Mouse (Mus musculus): ENCODE measurements around the gene Zfand6. TPM values are rescaled to one million over a fixed set of nuclear protein-coding genes. Genes with fewer than 3 reads are reported as not detected.

Gene Zfand6
- polyA plus RNA-seq, 1 experiment from 2014 or later = 183 TPM

GRCm38 (mm10) chr7:84579769-84580168, 110.0 kb downstream of the Zfand6 start:
- WGBS = 71% methylated on average over 1 of the region's 1 CpGs
- no peak overlapping the region for H3K4me2 ChIP-seq (replicated peaks; ENCODE audit: low read depth, low read length)
- no peaks in the 10 kb centered on the region for H3K36me3 ChIP-seq (ENCODE audit: control insufficient read depth, insufficient read depth, low read length)
- ATAC-seq (ENCODE audit: insufficient number of reproducible peaks, insufficient read depth, low FRiP score, low read depth) = no peak
- no peak overlapping the region for H3K9ac ChIP-seq (replicated peaks; ENCODE audit: low read depth, low read length)
- H3K4me3 ChIP-seq (ENCODE audit: low read depth, low read length) = no peak overlapping the region
- no peak overlapping the region for H3K27ac ChIP-seq (ENCODE audit: low read length)
- no peaks in the 10 kb centered on the region for H3K9me3 ChIP-seq (ENCODE audit: control insufficient read depth, low read depth, low read length)
- H3K4me1 ChIP-seq (ENCODE audit: control insufficient read depth, insufficient read depth, low read length) = no peaks in the 10 kb centered on the region
- no peaks in the 10 kb centered on the region for H3K27me3 ChIP-seq (ENCODE audit: control insufficient read depth, insufficient read depth, low read length)

- no peaks in the 10 kb centered on the region for H3K4me1 ChIP-seq (ENCODE audit: control insufficient read depth, insufficient read depth, low read length)
- no peak overlapping the region for H3K4me2 ChIP-seq (replicated peaks; ENCODE audit: low read depth, low read length)
- no peak for ATAC-seq (ENCODE audit: insufficient number of reproducible peaks, insufficient read depth, low FRiP score, low read depth)
- no peak overlapping the region for H3K9ac ChIP-seq (replicated peaks; ENCODE audit: low read depth, low read length)
- no peak overlapping the region for H3K27ac ChIP-seq (ENCODE audit: low read length)
- 88% methylated on average over 1 of the region's 1 CpGs for WGBS
- no peaks in the 10 kb centered on the region for H3K9me3 ChIP-seq (ENCODE audit: control insufficient read depth, low read depth, low read length)
- H3K27me3 ChIP-seq (ENCODE audit: control insufficient read depth, insufficient read depth, low read length) = no peaks in the 10 kb centered on the region
- no peak overlapping the region for H3K4me3 ChIP-seq (ENCODE audit: low read depth, low read length)
- H3K36me3 ChIP-seq (ENCODE audit: control insufficient read depth, insufficient read depth, low read length) = no peaks in the 10 kb centered on the region
Measured at GRCm38 (mm10) chr7:84578841-84579240, 110.9 kb downstream of the Zfand6 start.

- Histone ChIP-seq H3K4me1 (ENCODE audit: control insufficient read depth, insufficient read depth, low read length) (no peaks in the 10 kb centered on the region), H3K4me3 (ENCODE audit: low read depth, low read length) (no peak overlapping the region), H3K27ac (ENCODE audit: low read length) (no peak overlapping the region), H3K27me3 (ENCODE audit: control insufficient read depth, insufficient read depth, low read length) (no peaks in the 10 kb centered on the region), H3K9ac (replicated peaks; ENCODE audit: low read depth, low read length) (no peak overlapping the region), H3K36me3 (ENCODE audit: control insufficient read depth, insufficient read depth, low read length) (no peaks in the 10 kb centered on the region), H3K9me3 (ENCODE audit: control insufficient read depth, low read depth, low read length) (no peaks in the 10 kb centered on the region), H3K4me2 (replicated peaks; ENCODE audit: low read depth, low read length) (no peak overlapping the region)
- ATAC-seq (ENCODE audit: insufficient number of reproducible peaks, insufficient read depth, low FRiP score, low read depth) = no peak
- 87% methylated on average over 2 of the region's 2 CpGs for WGBS
Measured at GRCm38 (mm10) chr7:84577034-84577433, 112.7 kb downstream of the Zfand6 start.

- no peaks in the 10 kb centered on the region for H3K36me3 ChIP-seq (ENCODE audit: control insufficient read depth, insufficient read depth, low read length)
- no peak overlapping the region for H3K27ac ChIP-seq (ENCODE audit: low read length)
- 46% methylated on average over 6 of the region's 6 CpGs for WGBS
- no peaks in the 10 kb centered on the region for H3K4me1 ChIP-seq (ENCODE audit: control insufficient read depth, insufficient read depth, low read length)
- H3K9me3 ChIP-seq (ENCODE audit: control insufficient read depth, low read depth, low read length) = no peaks in the 10 kb centered on the region
- H3K4me3 ChIP-seq (ENCODE audit: low read depth, low read length) = no peak overlapping the region
- no peak overlapping the region for H3K9ac ChIP-seq (replicated peaks; ENCODE audit: low read depth, low read length)
- no peak for ATAC-seq (ENCODE audit: insufficient number of reproducible peaks, insufficient read depth, low FRiP score, low read depth)
- H3K27me3 ChIP-seq (ENCODE audit: control insufficient read depth, insufficient read depth, low read length) = no peaks in the 10 kb centered on the region
- no peak overlapping the region for H3K4me2 ChIP-seq (replicated peaks; ENCODE audit: low read depth, low read length)
Measured at GRCm38 (mm10) chr7:84566200-84566599, 123.6 kb downstream of the Zfand6 start.

GRCm38 (mm10) chr7:84564236-84564635, 125.5 kb downstream of the Zfand6 start:
- whole genome bisulfite sequencing = 84% methylated on average over 3 of the region's 3 CpGs
- H3K4me2 ChIP-seq (replicated peaks; ENCODE audit: low read depth, low read length) = no peak overlapping the region
- H3K4me1 ChIP-seq (ENCODE audit: control insufficient read depth, insufficient read depth, low read length) = no peaks in the 10 kb centered on the region
- no peak overlapping the region for H3K27ac ChIP-seq (ENCODE audit: low read length)
- no peaks in the 10 kb centered on the region for H3K36me3 ChIP-seq (ENCODE audit: control insufficient read depth, insufficient read depth, low read length)
- H3K9ac ChIP-seq (replicated peaks; ENCODE audit: low read depth, low read length) = no peak overlapping the region
- no peak overlapping the region for H3K4me3 ChIP-seq (ENCODE audit: low read depth, low read length)
- no peak for ATAC-seq (ENCODE audit: insufficient number of reproducible peaks, insufficient read depth, low FRiP score, low read depth)
- no peaks in the 10 kb centered on the region for H3K9me3 ChIP-seq (ENCODE audit: control insufficient read depth, low read depth, low read length)
- H3K27me3 ChIP-seq (ENCODE audit: control insufficient read depth, insufficient read depth, low read length) = no peaks in the 10 kb centered on the region

Other genes with a start within 250 kb of the Zfand6 start
- gene Gm2115, start 161.0 kb downstream of the Zfand6 start, polyA plus RNA-seq (2014; fragmentation: Nextera tagmentation; extraction: Ambion mirVana) = 7.8 and 8.8 TPM in 2 replicates
- 11.8 and 13.1 TPM in 2 replicates for gene Fah, start 83.2 kb downstream of the Zfand6 start, polyA plus RNA-seq (2014; fragmentation: Nextera tagmentation; extraction: Ambion mirVana)
- gene Olfr291, start 163.6 kb upstream of the Zfand6 start, polyA plus RNA-seq (2014; fragmentation: Nextera tagmentation; extraction: Ambion mirVana) = not detected in 2 replicates

All from stomach, embryonic 14.5 days (tissue).